Mouse (Mus musculus) embryo, embryonic 9.5 days (tissue): ENCODE results near the gene Mms22l.
"Not testable (repeated sequence)": the region's sequence is repeated elsewhere in the genome, so short reads cannot be mapped to it uniquely, and the experiment has no call there.

Source experiments
- DNase-seq: peaks from one replicate; pipeline ENCODE4 v3.0.0-alpha.2; 2017; ENCODE audit errors: extremely low spot score

Mms22l gene

DNA sequence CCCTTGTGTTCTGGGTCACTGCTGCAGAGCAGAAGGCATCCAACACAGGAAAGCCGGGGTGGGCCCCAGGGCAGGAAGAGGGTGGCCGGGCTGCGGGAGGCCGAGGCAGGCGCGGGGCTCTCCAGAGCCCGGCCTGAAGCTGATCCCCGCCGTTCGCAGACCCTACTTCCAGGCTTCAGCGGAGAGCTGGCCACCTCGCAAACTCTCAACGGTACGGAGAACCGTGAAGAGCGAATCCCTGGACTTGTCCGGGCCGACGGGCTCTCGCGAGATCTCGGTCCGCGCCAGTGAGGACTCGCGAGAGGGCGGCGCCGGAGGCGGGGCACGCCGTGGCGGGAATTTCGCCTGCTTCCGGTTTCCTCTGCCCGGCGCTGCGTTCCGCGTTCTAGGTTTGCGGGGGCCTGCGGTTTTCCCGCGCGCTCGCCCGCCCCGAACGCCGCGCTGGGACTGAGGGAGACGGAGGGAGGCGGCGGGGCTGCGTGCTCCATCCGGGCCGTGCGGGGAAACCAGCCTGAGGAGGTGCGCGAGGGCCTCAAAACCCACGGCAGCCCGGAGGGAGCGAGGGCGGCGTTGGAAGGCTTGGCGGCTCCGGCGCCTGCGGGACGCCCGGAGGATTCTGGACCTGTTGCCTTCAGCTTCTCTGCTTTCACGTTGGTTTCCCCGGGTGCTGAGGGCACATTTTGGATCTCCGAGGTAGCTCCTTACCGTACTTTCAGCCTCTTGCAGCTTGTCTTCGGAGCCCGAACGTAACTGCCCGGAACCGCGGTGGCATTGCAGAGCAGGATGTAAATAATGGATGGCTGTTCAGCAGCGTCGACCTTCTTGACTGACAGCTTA is at the start of gene Mms22l:
Mms22l (plus strand) TSS at position 336 of the 837 bp plus-strand sequence.
- peak; percentile 94 for DNase-seq

DNA sequence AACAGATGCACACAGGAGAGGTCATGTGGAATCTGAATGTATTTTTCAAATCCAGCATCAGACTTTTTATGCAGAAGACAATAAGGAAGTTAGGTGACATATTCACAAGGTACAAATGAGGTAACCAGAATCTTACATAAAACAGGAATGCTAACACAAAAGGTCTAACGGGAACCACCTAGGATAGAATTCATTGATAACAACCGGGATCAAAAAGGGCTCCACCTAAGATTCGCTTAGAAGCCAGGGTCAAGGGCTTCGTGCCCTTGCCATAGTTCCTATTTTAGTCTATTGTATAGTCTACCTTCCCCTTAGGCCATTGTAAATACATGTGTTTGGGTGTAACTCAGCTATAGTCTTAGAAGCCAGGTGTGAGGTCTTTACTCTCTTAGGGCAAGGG is 12.2 kb upstream of the Mms22l start:
- DNase-seq = not testable (repeated sequence)

DNA sequence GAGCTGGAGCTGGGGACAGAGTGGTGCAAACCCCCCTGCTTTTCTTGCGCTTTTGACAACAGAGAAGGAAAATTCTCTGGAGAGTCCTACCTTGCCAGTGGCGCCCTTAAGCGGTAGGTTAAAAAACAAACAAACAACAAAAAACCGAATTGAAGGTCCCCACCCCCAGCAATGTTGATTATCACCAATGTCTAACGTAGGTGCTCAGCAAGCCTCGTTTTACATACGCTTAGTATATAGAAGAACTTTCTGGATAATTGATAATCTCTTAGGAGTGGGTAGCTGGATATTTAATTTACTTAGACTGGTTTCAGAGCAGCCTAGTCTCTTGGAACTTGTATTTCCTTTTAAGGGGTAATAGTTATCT is 685 bp downstream of the Mms22l start:
- no peak for DNase-seq

DNA sequence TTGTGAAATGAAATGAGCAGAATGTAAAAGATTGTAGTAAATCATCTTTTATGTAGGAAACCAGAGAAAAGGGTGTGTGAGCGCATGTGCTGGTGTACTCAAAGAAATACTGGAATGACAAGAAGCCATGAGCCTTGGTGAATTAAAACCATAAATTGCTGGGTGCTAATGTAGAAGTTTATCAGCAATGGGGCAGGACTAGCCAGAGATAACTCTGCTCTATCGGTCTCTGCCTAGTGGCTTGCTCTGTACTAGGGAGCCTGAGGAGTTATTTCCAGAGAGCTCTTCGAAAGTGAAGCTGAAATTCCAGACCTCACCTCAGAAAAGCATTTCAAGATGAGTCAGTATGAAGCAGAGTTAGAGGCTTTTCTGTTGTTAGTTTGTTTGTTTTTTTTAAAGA is 12.9 kb downstream of the Mms22l start:
- no peak for DNase-seq

DNA sequence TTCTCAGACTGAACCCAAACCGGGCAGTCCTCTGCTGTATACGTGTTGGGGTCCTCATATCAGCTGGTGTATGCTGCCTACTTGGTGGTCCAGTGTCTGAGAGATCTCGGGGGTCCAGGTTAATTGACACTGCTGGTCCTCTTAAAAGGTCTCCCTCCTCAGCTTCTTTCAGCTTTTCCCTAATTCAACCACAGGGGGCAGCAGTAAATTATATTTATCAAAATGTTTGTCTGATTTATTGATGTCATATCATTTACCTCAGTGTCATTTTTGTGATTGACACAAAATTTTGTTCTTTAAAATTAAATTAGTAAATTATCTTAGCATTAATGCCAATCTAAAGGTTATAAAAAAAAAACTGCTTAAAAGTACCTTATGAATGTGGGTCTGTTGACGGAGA is 40.7 kb downstream of the Mms22l start:
- DNase-seq = no peak

DNA sequence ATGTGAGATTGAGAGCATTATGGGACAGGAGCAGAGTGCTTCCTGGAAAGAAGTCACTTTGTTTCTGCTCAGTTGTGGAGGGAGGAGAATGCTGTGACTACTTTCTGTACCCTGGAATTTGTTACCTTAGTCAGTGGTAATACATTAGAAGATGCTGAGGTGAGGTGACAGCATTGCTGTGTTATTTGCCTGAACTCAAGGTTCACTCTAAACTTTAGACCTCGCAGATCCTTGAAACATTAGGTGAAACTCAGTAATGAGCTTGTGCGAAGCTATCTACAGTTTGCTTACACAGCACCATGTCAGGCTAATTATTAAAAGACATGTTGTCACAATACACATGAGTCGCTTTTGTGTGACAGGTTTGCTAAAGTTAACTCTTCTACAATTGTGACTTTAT is 47.2 kb downstream of the Mms22l start:
- DNase-seq = no peak

DNA sequence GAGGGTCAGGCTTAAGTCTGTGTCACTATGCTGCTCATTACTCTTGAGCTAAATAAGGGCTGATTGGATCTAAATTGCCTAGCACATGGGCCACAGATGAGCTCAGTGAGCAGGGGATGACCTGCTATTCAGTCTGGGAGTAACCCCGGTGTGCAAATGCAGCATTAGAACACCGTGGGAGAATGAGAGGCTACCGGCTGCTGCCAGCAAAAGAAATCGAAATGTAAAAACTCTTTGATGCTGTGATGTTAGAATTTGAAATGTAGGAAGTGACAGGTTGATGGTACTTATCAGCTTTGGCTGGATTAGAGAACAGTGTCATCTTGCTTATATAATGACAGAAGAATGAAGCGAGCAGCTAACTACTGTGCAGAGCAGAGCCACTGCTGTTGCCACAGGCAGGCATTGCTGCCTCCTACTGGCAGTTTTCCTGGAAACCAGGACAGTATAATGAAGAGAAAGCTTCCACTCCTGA is 48.5 kb downstream of the Mms22l start:
- no peak for DNase-seq

DNA sequence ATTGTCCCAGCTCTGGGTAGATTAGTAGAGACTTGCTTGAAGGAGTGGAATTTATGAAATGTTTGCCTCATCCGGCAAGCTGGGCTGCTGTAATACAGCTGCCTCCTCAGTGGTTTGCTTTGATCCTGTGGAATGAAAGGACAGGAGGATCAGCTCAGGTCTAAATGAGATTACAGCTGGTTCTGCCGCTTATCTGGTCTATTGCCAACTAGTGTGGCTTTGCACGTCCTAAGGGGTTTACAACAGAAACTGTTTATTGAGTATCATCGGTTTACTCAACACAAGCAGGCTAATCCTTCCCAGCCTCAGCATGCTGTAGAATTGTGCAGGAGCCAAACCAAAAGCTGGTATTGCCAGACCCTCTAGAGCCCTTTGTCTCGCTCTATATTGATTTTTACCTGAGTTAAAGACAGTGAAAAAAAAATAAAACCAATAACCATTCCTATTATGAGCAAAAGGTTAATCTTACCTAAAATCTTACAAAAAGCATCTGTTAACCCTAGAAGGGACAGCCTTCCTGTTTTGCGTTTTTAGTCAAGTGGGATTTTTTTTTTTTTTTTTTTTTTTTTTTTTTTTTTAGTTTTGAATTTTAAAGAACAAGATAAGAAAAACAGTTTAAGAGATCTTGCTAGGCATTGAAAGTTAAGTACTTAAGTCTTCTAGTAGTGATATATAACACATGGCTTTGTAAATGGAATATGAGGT is 60.0 kb downstream of the Mms22l start:
- peak; percentile 23 for DNase-seq

DNA sequence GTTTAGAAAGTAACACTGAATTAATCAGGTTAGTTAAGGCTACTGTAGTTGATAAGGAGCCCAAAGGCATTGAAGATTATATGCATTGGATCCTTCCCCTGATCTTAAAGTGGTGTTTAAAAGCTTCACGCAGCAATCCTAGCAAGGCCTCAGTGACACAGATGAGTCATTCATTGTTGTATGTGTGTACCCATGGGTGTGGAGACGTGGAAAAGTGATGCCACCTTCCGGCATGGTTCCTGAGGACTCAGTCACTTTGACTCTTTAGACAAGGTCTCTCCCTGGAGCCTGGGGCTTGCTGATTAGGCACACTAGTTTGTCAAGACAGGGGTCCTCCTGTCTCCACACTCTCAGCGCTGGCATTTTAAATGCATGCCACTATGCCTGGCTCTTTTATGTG is 60.9 kb downstream of the Mms22l start:
- no peak for DNase-seq

DNA sequence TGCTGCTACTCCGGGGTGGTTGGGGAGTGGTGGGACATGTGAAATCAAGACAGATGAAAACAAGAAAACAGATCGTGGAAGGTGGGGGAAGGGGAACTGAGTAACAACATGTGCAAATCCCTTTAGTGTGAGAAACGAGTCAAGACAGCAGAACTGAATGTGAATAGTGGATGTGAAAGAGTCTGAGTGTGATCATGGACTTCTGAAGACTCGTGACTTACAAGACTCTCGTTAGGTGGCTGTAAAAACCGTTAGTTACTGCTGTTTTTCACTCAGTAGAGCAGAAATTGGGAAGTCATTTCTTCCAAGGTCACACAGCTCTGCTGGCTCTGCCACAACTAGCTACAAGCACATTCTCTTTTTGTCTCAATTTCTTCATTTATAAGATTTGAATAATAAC is 71.8 kb downstream of the Mms22l start:
- DNase-seq = no peak

DNA sequence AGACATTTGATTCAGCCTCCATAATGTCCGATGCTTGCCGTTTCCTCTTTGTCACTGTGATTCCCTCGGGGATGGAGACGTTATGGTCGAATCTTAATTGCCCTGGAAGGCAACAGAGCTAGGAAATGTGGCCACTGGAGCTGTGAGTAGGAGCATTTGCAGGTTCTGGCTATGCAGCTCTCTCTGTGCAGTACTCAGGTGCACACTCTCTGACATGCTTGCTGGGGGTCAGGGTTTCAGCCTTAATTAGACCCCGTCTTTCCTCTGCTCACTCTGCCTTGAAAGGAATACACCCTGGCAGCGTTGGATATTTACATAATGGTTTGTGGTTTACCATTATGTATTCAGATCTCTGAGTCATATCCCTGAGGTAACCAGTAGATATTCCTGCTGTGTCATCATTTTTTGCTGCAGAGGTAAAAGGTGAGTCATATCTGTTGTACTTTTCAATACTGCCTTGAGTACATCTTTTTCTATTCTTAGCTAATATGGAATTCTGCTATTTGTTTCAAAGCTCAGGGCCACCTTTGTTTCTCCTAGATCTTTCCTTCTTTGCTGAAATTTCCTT is 72.8 kb downstream of the Mms22l start:
- no peak for DNase-seq

DNA sequence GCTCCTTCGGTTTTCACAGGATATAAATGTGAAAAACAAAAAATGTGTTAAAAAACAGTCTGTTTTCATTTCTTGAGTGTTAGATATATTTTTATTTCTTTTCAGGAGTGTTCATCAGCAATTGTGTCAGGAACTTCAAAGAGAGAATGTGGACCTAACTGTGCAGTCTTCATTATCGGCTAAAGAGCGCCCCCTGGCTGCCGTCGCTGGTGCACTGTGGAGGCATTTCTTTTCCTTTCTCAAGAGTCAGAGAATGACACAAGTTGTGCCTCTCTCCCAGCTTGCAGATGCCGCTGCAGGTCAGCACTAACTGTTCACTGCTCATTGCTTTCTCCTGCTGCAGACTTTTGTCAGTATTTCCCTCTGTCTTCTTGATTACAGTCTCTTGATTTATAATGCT is 78.0 kb downstream of the Mms22l start:
- peak; percentile 68 for DNase-seq

DNA sequence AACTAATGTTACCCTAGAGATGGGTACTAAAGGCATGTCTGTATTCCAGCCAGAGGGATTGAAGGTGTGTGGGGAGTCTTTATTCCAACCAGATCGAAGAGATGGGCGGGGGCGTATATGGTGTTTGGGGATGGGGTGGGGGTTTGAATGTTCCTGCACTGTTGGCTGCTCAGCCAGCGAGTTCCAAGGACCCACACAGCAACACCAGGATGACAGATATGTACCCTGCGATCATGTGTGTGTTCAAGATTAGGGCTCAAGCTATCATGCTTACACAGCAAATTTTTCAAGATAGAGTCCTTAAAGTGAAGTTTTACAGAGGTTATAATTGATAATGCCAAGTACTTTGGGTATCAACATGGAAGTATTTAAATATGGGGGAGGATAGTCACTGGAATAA is 81.3 kb downstream of the Mms22l start:
- no peak for DNase-seq

DNA sequence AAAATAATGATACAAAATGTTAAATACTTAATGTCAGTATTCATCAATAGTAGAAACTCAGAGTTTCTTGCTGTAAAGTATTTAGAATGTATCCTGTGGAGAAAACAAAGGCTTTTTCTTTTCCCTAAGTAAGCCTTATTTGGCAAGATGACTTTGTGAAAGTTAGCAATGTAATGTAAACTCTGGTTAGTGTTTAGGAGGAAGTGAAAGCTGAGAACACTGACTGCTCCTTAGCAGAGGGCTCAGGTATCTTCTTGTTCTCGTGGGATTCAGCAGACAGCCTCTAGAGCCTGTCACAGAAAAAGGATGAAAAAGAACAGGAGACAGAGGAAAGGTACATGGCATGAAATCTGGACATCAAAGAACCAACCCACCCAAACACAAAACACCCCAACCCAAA is 86.0 kb downstream of the Mms22l start:
- no peak for DNase-seq

DNA sequence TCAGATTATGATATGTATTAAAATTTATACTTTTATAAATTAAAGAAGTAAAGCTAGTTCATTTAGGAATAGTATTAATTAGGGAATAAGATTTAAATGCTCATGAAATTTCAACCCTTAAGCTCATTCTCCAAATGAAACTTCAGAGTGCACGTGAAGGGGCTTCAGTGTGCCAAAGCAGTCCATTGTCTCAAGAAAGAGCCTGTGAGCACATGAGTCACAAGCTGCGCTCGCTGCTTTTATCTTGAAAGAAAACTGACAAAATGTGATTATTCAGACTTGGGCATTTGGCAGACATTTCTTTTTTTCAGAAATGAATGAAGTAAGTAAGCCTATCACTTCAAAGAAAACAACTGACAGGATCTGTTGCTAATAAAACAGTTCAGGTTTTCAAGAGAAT is 87.7 kb downstream of the Mms22l start:
- no peak for DNase-seq

DNA sequence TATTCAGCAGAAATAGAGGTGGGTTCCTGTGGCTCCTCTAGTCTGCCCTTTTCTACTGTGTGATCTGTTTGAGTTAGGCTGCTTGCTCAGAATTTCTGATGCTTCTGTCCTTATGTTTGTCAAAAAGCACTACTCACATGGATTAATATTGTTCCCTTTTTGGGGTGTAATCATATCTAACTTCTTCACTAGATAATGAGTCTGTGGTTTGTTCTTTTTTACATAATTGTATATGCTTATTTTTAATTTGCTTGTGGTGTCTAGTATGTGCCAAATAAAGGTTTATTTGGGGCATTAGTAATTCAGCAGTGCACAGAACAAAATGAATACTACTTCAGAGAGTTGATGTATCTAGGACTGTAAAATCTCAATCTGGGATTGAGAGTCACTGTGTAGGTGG is 98.6 kb downstream of the Mms22l start:
- DNase-seq = no peak

DNA sequence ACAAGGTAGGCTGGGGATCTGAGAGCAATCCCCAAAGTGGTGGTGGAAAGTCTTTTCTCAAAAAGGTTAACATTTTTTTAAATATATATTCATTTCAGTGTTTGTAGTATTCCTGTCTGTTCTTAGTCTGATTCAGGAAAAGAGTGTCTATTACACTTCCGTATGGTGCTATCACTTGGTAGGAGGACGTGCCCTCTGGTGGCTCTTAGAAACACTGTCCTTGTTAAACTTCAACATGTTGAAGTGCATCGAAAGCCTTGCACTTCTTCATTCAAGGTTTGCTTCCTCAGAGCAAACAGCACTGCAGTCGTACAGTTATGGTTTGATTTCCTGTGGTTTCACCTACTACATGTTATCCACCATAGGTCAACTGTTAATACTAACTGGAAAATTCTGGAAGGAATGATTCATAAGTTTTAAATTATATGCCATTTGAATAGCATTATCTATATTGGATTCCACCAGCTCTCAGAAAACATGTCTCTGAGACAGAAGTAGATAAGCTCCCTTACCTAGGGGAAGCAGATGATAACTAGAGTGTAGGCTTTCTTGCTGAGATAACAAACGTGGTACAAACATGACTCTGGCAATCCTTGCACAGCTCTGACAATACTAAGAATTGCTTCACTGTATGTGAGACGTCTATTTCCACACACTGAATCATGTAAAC is 100.8 kb downstream of the Mms22l start:
- DNase-seq = no peak

DNA sequence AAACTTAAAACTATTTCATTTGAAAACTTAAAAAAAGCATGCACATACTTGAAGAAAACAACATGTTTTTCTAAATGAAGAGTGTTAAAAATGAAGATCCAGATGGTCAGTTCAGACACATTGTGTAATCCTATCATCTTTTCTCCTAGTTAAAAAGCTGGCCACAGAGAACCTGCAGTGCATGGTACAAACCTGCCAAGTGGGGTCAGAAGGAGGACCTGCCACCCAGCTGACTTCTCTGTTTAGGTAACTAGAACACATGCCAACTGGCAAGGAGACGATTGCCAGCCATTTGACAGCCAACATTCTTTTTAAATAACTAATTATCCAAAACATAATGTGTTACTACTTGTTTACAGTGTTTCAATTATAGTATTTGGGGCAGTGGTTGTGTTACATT is 102.4 kb downstream of the Mms22l start:
- no peak for DNase-seq

DNA sequence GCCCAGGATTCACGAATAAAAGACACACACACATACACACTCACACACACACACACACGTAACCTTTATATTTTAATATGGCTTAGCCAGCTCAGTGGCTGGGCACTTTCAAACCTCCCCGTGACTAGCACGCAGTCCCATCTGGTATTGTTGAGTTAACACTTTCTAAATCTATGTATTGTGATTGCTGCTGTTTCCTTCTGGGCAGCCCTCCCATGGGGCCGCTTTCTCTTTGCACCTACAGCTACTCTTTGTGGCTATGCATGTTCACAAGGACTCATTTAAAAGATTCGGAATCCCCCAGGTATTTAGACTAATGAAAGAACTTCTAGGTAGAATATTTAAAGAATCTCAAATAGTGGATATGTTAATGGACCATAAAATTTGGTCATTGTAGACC is 105.5 kb downstream of the Mms22l start:
- DNase-seq = no peak

DNA sequence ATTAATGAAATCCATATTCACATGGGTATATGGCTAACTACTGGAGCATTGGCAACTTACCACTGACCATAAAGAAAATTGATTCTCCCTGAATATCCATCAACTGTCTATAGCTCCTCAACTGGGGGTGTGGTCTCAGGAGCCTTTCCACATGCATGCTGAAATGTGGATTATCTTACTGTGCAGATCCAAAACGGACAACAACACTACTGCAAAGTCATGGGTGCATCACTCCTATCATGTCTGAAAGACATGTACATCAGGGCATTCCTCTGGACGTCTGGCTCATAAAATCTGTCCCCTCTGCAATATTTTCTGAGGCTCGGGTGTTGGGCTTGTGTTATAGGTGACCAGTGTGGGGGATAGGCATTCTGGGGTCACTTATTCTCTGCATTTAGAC is 112.8 kb downstream of the Mms22l start:
- no peak for DNase-seq

DNA sequence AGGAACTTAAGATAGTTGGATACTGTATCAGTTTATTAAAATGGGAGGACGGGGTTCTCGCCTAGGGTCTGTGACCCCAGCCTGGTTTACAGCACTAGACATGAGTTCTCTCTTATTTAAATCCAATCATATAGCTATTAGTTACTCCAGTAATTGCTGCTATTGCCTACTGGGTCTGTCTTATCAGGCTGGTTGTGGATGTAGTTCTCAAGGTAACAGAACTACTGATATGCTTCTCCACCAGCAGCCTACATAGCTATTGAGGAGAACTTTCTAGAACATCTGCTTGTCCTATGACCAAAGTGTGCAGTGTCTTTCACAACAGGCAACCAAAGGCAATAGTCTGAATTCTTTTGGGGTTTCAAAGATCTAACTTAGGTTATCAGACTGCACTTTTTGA is 113.3 kb downstream of the Mms22l start:
- DNase-seq = no peak

DNA sequence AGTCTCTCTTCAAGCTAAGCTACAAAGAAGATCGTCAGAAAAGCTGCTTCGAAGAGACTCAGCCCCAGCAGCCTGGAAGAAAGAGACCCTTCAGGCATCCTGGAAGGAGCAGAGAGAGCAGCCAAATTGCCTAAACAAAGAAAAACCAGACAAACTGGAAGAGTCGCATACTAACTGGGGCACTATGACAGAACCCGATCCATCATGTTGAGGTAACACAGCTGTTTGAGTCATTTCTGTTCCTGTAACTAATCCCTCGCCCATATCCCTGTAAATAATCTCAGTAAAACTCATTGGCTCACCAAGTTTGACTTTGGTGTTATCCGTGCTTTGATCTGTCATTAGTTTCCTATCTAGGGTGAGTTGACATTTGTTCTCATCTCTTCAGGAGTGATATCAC is 123.8 kb downstream of the Mms22l start:
- DNase-seq = peak; percentile 9
